In genomic region chr14:60026647-60027046, GRCm38 (mm10) we compare ENCODE assay signal across 8 mouse cellular contexts.
DNase-seq lines count a peak whose midpoint lies in the region; ATAC-seq lines count a peak whose summit lies in the region.

No protein-coding gene starts in this region.

- ATAC-seq in midbrain, embryonic 13.5 days: no peak
- no peak for ATAC-seq in megakaryocyte progenitor cell, adult 5-6 weeks (replicated peaks; ENCODE audit: poor library complexity)

- H3K4me1 ChIP-seq in midbrain, embryonic 13.5 days (replicated peaks): 0 out of 2 replicates have a peak, but pooled peaks cover 3% of the 10 kb centered on the region

- H3K9ac ChIP-seq in midbrain, embryonic 13.5 days (replicated peaks): no peak overlapping the region

- H3K36me3 ChIP-seq in midbrain, embryonic 13.5 days: peaks cover 23% of the 10 kb centered on the region

- no peaks in the 10 kb centered on the region for H3K9me3 ChIP-seq in midbrain, embryonic 13.5 days

- H3K27me3 ChIP-seq in midbrain, embryonic 13.5 days: no peaks in the 10 kb centered on the region

- no peak overlapping the region for H3K27ac ChIP-seq in midbrain, embryonic 13.5 days

- WGBS in midbrain, embryonic 13.5 days: 75% methylated on average over 8 of the region's 8 CpGs

- H3K4me2 ChIP-seq in midbrain, embryonic 13.5 days (replicated peaks): no peak overlapping the region

- peak; percentile 76 for DNase-seq in urinary bladder, postnatal 14 days (ENCODE audit: low spot score)
- no peak for DNase-seq in urinary bladder, adult 2 months (ENCODE audit: low spot score)
- DNase-seq in gastrocnemius, postnatal 25 days: peak; percentile 27
- peak; percentile 24 to 55 for DNase-seq in layer of hippocampus, postnatal 14 days (ENCODE audit: low spot score in 2 of 2)
- peak; percentile 8 for DNase-seq in ovary, adult 18-20 months (ENCODE audit: low spot score)
- no peak for DNase-seq in spleen, adult 12 weeks (ENCODE audit: low spot score)

- no peak overlapping the region for H3K4me3 ChIP-seq in midbrain, embryonic 13.5 days (replicated peaks)

Comparison
In these comparisons a context has a peak if more than half of its experiments do, and no peak if none do; other contexts are left out.
1. DNase-seq: peak in urinary bladder, postnatal 14 days (single experiment), gastrocnemius, postnatal 25 days (single experiment), layer of hippocampus, postnatal 14 days (2 of 2) and ovary, adult 18-20 months (single experiment); none in urinary bladder, adult 2 months (single experiment) and spleen, adult 12 weeks (single experiment).